Mouse (Mus musculus) liver, postnatal 0 days (tissue): ENCODE results near the gene Cldn4. TPM values are rescaled to one million over a fixed set of nuclear protein-coding genes. Genes with fewer than 3 reads are reported as not detected.
"Not testable (repeated sequence)": the region's sequence is repeated elsewhere in the genome, so short reads cannot be mapped to it uniquely, and the experiment has no call there.

Experiments used
- ATAC-seq: fragments of 200-750 bp; cut with Nextera tagmentation; 2 replicates; pipeline ENCODE4 v1.8.0; 2017; ENCODE audit warnings: mild to moderate bottlenecking, moderate library complexity
- DNase-seq: peaks from one replicate; pipeline ENCODE4 v3.0.0-alpha.2; 2016
- H3K27ac ChIP-seq: fragments of 300-500 bp; sonication (generic); 2 replicates; pipeline ENCODE4 v1.5.1; 2014; ENCODE audit warnings: antibody characterized with exemption, moderate library complexity, mild to moderate bottlenecking, low read depth
- H3K27me3 ChIP-seq: fragments of 300-500 bp; sonication (generic); 2 replicates; pipeline ENCODE4 v1.6.1; 2014; ENCODE audit warnings: low read length, control low read depth, mixed read lengths; ENCODE audit not compliant: insufficient read depth
- H3K36me3 ChIP-seq: fragments of 300-500 bp; sonication (generic); replicated peaks from 2 replicates; pipeline ENCODE4 v1.6.1; 2014; ENCODE audit warnings: mild to moderate bottlenecking, control low read depth, low read length, moderate library complexity, mixed read lengths; ENCODE audit not compliant: insufficient read depth
- H3K4me1 ChIP-seq: fragments of 300-500 bp; sonication (generic); 2 replicates; pipeline ENCODE4 v1.6.1; 2014; ENCODE audit warnings: antibody characterized with exemption, mild to moderate bottlenecking, control low read depth; ENCODE audit not compliant: insufficient read depth
- H3K4me2 ChIP-seq: fragments of 300-500 bp; sonication (generic); 2 replicates; pipeline ENCODE4 v1.6.1; 2014; ENCODE audit warnings: low read depth, mild to moderate bottlenecking, low read length, moderate library complexity, mixed read lengths
- H3K4me3 ChIP-seq: fragments of 300-500 bp; sonication (generic); 2 replicates; pipeline ENCODE4 v1.5.1; 2014; ENCODE audit warnings: low read depth, low read length
- H3K9ac ChIP-seq: fragments of 300-500 bp; sonication (generic); replicated peaks from 2 replicates; pipeline ENCODE4 v1.6.1; 2014; ENCODE audit warnings: mild to moderate bottlenecking, moderate library complexity
- H3K9me3 ChIP-seq: fragments of 300-500 bp; sonication (generic); 2 replicates; pipeline ENCODE4 v1.6.1; 2016; ENCODE audit warnings: mild to moderate bottlenecking, control low read depth, low read length, mixed read lengths
- CTCF ChIP-seq: sonication (generic); IDR thresholded peaks from 2 replicates; pipeline ENCODE4 v1.5.1; 2016; ENCODE audit warnings: antibody characterized with exemption, low read depth
- EP300 ChIP-seq: IDR thresholded peaks from 2 replicates; pipeline ENCODE4 v1.6.1; 2016; ENCODE audit warnings: antibody characterized with exemption, low read depth, mild to moderate bottlenecking
- WGBS: fragments of 180-500 bp; shearing (Covaris S2); extraction: QIAGEN DNeasy Blood & Tissue Kit; methylation state at CpG from one replicate; pipeline ENCODE4 v1.1.7; 2014; ENCODE audit not compliant: insufficient replicate concordance; 5-methylcytosine and 5-hydroxymethylcytosine counted together
- polyA plus RNA-seq: library from polyadenylated mRNA; unstranded; fragments of >200 nt; fragmentation: Nextera tagmentation; extraction: Ambion mirVana; gene quantifications from 2 replicates; pipeline ENCODE4 v1.2.1, GENCODE M21; 2015

Gene Cldn4
- polyA plus RNA-seq, 1 experiment from 2014 or later, result 0.32 TPM

DNA sequence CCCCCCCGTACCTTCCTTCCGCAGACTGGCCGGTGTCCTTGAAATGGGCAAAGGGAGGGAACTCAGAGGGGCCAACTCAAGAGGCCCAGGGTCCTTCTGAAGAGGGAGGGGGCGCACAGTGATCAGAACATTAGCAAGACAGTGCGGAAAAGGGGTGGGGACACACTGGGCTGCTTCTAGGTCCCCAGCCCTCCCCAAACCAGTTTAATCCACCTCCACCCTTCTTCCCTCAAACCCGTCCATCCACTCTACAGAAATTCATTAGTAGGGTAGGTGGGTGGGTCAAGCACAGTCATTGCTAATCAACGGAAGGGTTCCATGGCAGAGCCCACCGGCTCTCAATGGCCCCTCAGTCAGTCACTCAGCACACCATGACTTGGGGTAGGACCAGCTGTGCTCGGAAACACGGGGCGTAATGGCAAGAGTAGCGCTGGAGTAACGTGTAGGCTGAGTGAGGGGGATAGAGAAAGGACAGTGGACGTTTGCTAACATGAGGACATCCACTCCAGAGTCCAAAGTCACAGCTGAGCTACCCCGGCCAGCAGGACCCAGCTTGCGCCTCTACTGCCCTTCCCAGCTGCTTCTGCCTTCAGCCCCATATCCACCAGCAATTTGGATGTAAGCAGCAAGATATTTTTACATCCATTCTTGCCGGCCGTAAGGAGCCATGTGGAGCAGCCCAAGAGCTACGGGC, 1.3 kb downstream of the Cldn4 start:
- DNase-seq (no peak), ATAC-seq (peak; percentile 68)
- H3K4me3 ChIP-seq, result no peak overlapping the region

DNA sequence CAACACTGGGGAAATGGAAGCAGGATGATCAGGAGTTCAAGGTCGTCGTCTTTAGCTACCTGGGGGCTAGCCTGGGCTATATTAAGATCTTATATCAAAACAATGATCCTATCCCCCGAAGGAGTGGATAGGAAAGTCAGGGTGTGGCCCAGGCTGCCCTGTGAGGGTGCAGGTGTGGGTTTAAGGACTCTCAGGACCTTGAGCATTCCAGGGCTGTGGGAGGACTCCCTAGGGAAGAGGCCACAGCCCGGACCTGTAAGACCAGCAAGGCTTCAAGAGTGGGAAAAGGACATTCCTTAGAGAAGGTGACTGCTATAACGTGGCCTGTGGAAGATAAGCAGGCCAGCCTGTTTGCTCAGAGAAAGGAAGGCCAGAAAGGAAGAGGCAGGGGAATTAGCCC, 2.6 kb downstream of the Cldn4 start:
- WGBS, result 53% methylated on average over 5 of the region's 5 CpGs
- ATAC-seq (no peak), DNase-seq (no peak)
- Histone ChIP-seq H3K4me1 (peaks cover 23% of the 10 kb centered on the region), H3K9me3 (no peaks in the 10 kb centered on the region), H3K4me2 (no peak overlapping the region), H3K9ac (no peak overlapping the region), H3K36me3 (no peaks in the 10 kb centered on the region), H3K27me3 (no peaks in the 10 kb centered on the region), H3K27ac (no peak overlapping the region), H3K4me3 (no peak overlapping the region)
- TF ChIP-seq EP300 (no peak), CTCF (no peak)

More for the DNA sequence above, 1.3 kb downstream of the Cldn4 start:
- no peaks in the 10 kb centered on the region for H3K36me3 ChIP-seq
- H3K9me3 ChIP-seq, result no peaks in the 10 kb centered on the region
- H3K4me1 ChIP-seq, result peaks cover 23% of the 10 kb centered on the region
- H3K27me3 ChIP-seq, result no peaks in the 10 kb centered on the region
- H3K9ac ChIP-seq, result no peak overlapping the region; the same call in 1 of the 2 replicates
- no peak for TF ChIP-seq CTCF
- no peak for TF ChIP-seq EP300
- peak overlapping the region; percentile 32; the same call in 1 of the 2 replicates for H3K4me2 ChIP-seq
- no peak overlapping the region for H3K27ac ChIP-seq
- 55% methylated on average over 17 of the region's 19 CpGs for WGBS

DNA sequence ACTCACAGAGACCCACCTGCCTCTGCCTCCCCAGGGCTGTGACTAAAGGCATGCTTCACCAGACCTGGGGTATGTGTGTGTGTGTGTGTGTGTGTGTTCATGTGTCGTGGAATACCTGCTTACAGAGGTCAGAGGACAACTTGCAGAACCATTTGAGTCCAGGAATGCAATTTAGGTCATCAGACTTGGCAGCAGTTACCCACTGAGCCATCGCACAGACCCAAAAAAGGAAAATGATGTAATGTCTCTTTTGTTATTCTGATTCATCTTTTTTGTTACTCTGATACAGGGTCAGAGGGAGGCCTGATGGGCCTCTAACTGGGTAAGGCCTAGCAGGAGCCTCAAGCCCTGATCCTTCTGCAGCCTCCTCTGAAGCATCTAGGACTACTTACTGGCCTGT, 4.0 kb downstream of the Cldn4 start:
- TF ChIP-seq EP300, result peak; percentile 35; the same call in 1 of the 2 replicates
- TF ChIP-seq CTCF, result no peak
- Histone ChIP-seq H3K27ac (0 out of 2 replicates have a peak overlapping the region, but pooled peaks have one; percentile 13), H3K4me3 (no peak overlapping the region), H3K4me1 (peaks cover 17% of the 10 kb centered on the region), H3K27me3 (no peaks in the 10 kb centered on the region), H3K4me2 (no peak overlapping the region), H3K36me3 (no peaks in the 10 kb centered on the region), H3K9me3 (no peaks in the 10 kb centered on the region), H3K9ac (no peak overlapping the region)
- peak; percentile 84 for ATAC-seq
- DNase-seq, result peak; percentile 33
- WGBS, result 47% methylated on average over 2 of the region's 2 CpGs

DNA sequence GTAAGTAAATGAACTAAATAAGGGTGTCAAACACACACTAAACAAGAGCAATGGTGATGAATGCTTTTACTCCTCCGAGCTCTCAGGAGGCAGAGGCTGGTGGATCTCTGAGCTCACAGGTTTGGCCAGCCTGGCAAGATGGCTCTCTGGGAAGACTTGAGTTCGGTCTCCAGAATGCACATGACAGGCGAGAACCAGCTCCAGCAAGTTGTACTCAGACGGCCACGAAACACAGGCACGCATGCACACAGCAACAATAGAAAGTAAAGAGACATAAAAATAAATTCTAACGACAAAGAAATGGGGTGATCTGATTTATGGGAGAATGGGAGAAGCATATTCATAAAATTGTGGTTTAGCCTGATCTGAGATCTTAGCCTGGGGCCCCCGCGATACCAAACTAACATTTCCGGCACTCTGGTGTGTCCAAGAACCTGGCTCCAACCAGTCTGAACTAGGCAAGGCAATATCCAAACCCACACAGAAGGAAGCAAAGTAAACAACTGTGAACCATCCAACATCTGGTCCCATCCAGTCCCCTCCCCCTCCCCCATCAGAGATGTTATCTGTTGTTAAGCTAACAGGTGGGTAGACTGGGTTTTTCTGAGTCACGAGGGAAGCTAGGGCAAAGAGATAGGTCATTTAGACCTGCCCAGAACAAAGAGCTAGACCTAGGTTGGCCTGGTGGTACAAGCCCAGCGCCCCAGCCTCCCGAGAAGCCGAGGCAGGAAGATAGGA, 5.1 kb downstream of the Cldn4 start:
- peak overlapping the region; percentile 39; the same call in 1 of the 2 replicates for H3K27ac ChIP-seq
- 66% methylated on average over 14 of the region's 14 CpGs for WGBS

DNA sequence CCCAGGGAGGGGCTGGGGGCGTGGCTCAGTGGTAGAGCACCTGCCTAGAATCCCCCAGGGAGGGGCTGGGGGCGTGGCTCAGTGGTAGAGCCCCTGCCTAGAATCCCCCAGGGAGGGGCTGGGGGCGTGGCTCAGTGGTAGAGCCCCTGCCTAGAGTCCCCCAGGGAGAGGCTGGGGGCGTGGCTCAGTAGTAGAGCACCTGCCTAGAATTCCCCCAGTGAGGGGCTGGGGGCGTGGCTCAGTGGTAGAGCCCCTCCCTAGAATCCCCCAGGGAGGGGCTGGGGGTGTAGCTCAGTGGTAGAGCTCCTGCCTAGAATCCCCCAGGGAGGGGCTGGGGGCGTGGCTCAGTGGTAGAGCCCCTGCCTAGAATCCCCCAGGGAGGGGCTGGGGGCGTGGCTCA, 7.2 kb downstream of the Cldn4 start:
- H3K36me3 ChIP-seq, H3K4me3 ChIP-seq, H3K9ac ChIP-seq, H3K4me1 ChIP-seq, H3K27me3 ChIP-seq, H3K27ac ChIP-seq, H3K4me2 ChIP-seq, H3K9me3 ChIP-seq, ATAC-seq, DNase-seq: not testable (repeated sequence)
- whole genome bisulfite sequencing, result 67% methylated on average over 1 of the region's 7 CpGs

More for the DNA sequence above, 5.1 kb downstream of the Cldn4 start:
- Histone ChIP-seq H3K36me3 (no peaks in the 10 kb centered on the region), H3K4me3 (no peak overlapping the region), H3K4me1 (peaks cover 7% of the 10 kb centered on the region; the same call in 1 of the 2 replicates), H3K9me3 (no peaks in the 10 kb centered on the region), H3K4me2 (no peak overlapping the region), H3K9ac (no peak overlapping the region), H3K27me3 (no peaks in the 10 kb centered on the region)
- ATAC-seq, result peak; percentile 37
- no peak for DNase-seq
- no peak for TF ChIP-seq CTCF
- TF ChIP-seq EP300, result no peak

DNA sequence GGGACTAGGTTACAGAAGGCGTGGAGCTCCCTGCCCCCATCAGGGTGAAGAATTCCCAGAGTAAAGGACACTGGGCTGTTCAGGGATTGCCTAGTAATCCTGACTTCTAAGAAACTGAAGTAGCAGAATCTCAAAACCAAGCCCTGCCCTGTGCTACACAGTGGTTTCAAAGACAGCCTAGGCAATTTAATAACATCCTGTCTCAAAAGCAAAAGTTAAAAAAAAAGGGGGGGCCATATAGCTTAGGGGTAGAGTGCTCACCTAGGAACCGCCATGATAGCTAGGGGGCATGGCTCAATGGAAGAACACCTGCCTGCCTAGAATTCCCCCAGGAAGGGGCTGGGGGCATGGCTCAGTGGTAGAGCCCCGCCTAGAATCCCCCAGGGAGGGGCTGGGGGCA, 7.7 kb downstream of the Cldn4 start:
- Histone ChIP-seq H3K4me2 (no peak overlapping the region), H3K27ac (no peak overlapping the region), H3K4me1 (no peaks in the 10 kb centered on the region), H3K9ac (no peak overlapping the region), H3K9me3 (no peaks in the 10 kb centered on the region), H3K36me3 (0 out of 2 replicates have a peak, but pooled peaks cover 1% of the 10 kb centered on the region), H3K27me3 (no peaks in the 10 kb centered on the region), H3K4me3 (no peak overlapping the region)
- DNase-seq (no peak), ATAC-seq (no peak)
- TF ChIP-seq CTCF (no peak), EP300 (no peak)
- 57% methylated on average over 3 of the region's 3 CpGs for WGBS
